Mouse (Mus musculus) ES-E14 (cell line): ENCODE results near the gene Ccl12.

Source experiments
- MAFK ChIP-seq: IDR thresholded peaks from 2 replicates; pipeline ENCODE4 v1.6.1; 2014; ENCODE audit warnings: mild to moderate bottlenecking, low read depth, low read length, inconsistent platforms; ENCODE audit not compliant: insufficient read depth
- ZC3H11A ChIP-seq: IDR thresholded peaks from 2 replicates; pipeline ENCODE4 v1.6.1; 2012; ENCODE audit warnings: low read depth, mild to moderate bottlenecking, inconsistent platforms, low read length, borderline replicate concordance
- ZNF384 ChIP-seq: IDR thresholded peaks from 2 replicates; pipeline ENCODE4 v1.6.1; 2012; ENCODE audit warnings: low read depth, low read length, inconsistent platforms

DNA sequence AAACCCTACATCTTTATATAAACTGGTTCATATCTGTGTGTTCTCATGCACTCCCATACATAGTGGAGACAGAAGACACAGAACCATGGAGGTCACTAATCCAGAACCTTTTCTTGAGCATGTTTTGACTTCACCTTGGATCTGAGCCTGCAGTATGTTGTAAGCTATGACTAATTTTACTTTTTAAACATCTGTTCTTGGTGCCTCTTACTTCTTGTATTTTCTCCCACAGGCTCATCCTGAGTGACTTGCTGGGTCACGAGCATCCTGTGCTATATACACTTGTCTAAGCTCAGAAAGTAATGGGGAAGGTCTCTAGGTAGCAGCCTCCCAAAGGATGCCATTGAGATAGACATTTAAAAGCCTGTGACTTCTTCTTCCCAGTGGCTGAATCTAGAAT lies 31.3 kb downstream of the Ccl12 start:
- TF ChIP-seq MAFK: no peak
- TF ChIP-seq ZNF384: no peak
- no peak for TF ChIP-seq ZC3H11A
